Mouse (Mus musculus): ENCODE measurements around the gene Carmil1. TPM values are rescaled to one million over a fixed set of nuclear protein-coding genes. Genes with fewer than 3 reads are reported as not detected.

Carmil1 gene
- polyA plus RNA-seq, 1 experiment = not detected

- no peak overlapping the region for H3K27ac ChIP-seq (ENCODE audit: insufficient read depth, low read depth, low read length)
- peaks cover 11% of the 10 kb centered on the region for H3K4me1 ChIP-seq (ENCODE audit: control insufficient read depth, insufficient read depth, low read length)
- 41% methylated on average over 5 of the region's 5 CpGs for WGBS
- no peak for TF ChIP-seq POLR2A (IDR thresholded peaks at IDR 0.05; ENCODE audit: insufficient read depth, low read depth, low read length)
- no peak for TF ChIP-seq CTCF (IDR thresholded peaks at IDR 0.05; ENCODE audit: insufficient read depth, low read depth, low read length)
- H3K4me3 ChIP-seq (ENCODE audit: insufficient read depth, low read depth, low read length) = no peak overlapping the region
These were observed 103.0 kb downstream of the Carmil1 start for GRCm38 (mm10) chr13:24177600-24177999.

- Histone ChIP-seq H3K4me3 (ENCODE audit: insufficient read depth, low read depth, low read length) (no peak overlapping the region), H3K27ac (ENCODE audit: insufficient read depth, low read depth, low read length) (no peak overlapping the region), H3K4me1 (ENCODE audit: control insufficient read depth, insufficient read depth, low read length) (peaks cover 11% of the 10 kb centered on the region)
- WGBS = 69% methylated on average over 4 of the region's 4 CpGs
- TF ChIP-seq CTCF (IDR thresholded peaks at IDR 0.05; ENCODE audit: insufficient read depth, low read depth, low read length) = no peak
- no peak for TF ChIP-seq POLR2A (IDR thresholded peaks at IDR 0.05; ENCODE audit: insufficient read depth, low read depth, low read length)
These were observed 103.8 kb downstream of the Carmil1 start for GRCm38 (mm10) chr13:24176835-24177234.

GRCm38 (mm10) chr13:24169658-24170057, 110.9 kb downstream of the Carmil1 start:
- WGBS = 98% methylated on average over 1 of the region's 1 CpGs
- Histone ChIP-seq H3K4me3 (ENCODE audit: insufficient read depth, low read depth, low read length) (no peak overlapping the region), H3K4me1 (ENCODE audit: control insufficient read depth, insufficient read depth, low read length) (peaks cover 2% of the 10 kb centered on the region; the same call in 1 of the 2 replicates)

GRCm38 (mm10) chr13:24163368-24163767, 117.2 kb downstream of the Carmil1 start:
- Histone ChIP-seq H3K27ac (ENCODE audit: insufficient read depth, low read depth, low read length) (no peak overlapping the region), H3K4me3 (ENCODE audit: insufficient read depth, low read depth, low read length) (no peak overlapping the region), H3K4me1 (ENCODE audit: control insufficient read depth, insufficient read depth, low read length) (no peaks in the 10 kb centered on the region)
- no peak for TF ChIP-seq CTCF (IDR thresholded peaks at IDR 0.05; ENCODE audit: insufficient read depth, low read depth, low read length)
- TF ChIP-seq POLR2A (IDR thresholded peaks at IDR 0.05; ENCODE audit: insufficient read depth, low read depth, low read length) = no peak
- WGBS = 96% methylated on average over 1 of the region's 1 CpGs

More at GRCm38 (mm10) chr13:24169658-24170057, 110.9 kb downstream of the Carmil1 start:
- no peak overlapping the region for H3K27ac ChIP-seq (ENCODE audit: insufficient read depth, low read depth, low read length)
- no peak for TF ChIP-seq CTCF (IDR thresholded peaks at IDR 0.05; ENCODE audit: insufficient read depth, low read depth, low read length)

DNA sequence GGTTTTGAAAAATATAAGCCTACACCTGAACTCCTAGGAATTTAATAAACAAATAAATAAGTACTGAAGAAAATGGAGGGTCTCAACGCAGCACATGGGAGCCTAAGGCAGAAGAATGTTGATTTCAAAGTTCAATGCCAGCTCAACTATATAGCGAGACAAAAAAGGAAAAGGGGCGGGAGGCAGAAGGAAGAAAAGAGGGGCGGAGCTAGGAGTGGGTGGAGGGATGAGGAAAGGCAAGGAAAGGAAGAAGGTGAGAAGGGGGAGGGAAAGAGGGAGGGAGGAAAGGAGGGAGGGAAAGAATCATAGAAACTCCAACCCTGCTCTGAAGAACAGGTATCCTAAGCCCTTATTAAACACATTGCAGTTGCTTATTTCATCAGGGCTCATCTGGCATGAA, 119.5 kb downstream of the Carmil1 start:
- TF ChIP-seq POLR2A (IDR thresholded peaks at IDR 0.05; ENCODE audit: insufficient read depth, low read depth, low read length) (no peak), CTCF (IDR thresholded peaks at IDR 0.05; ENCODE audit: insufficient read depth, low read depth, low read length) (no peak)
- no peak overlapping the region for H3K27ac ChIP-seq (ENCODE audit: insufficient read depth, low read depth, low read length)
- H3K4me1 ChIP-seq (ENCODE audit: control insufficient read depth, insufficient read depth, low read length) = no peaks in the 10 kb centered on the region
- H3K4me3 ChIP-seq (ENCODE audit: insufficient read depth, low read depth, low read length) = no peak overlapping the region
- WGBS = 91% methylated on average over 4 of the region's 4 CpGs

- TF ChIP-seq POLR2A (IDR thresholded peaks at IDR 0.05; ENCODE audit: insufficient read depth, low read depth, low read length) (no peak), CTCF (IDR thresholded peaks at IDR 0.05; ENCODE audit: insufficient read depth, low read depth, low read length) (no peak)
- WGBS = 90% methylated on average over 4 of the region's 4 CpGs
- Histone ChIP-seq H3K27ac (ENCODE audit: insufficient read depth, low read depth, low read length) (no peak overlapping the region), H3K4me3 (ENCODE audit: insufficient read depth, low read depth, low read length) (no peak overlapping the region), H3K4me1 (ENCODE audit: control insufficient read depth, insufficient read depth, low read length) (0 out of 2 replicates have a peak, but pooled peaks cover 6% of the 10 kb centered on the region)
These were observed 120.6 kb downstream of the Carmil1 start for GRCm38 (mm10) chr13:24159972-24160371.

DNA sequence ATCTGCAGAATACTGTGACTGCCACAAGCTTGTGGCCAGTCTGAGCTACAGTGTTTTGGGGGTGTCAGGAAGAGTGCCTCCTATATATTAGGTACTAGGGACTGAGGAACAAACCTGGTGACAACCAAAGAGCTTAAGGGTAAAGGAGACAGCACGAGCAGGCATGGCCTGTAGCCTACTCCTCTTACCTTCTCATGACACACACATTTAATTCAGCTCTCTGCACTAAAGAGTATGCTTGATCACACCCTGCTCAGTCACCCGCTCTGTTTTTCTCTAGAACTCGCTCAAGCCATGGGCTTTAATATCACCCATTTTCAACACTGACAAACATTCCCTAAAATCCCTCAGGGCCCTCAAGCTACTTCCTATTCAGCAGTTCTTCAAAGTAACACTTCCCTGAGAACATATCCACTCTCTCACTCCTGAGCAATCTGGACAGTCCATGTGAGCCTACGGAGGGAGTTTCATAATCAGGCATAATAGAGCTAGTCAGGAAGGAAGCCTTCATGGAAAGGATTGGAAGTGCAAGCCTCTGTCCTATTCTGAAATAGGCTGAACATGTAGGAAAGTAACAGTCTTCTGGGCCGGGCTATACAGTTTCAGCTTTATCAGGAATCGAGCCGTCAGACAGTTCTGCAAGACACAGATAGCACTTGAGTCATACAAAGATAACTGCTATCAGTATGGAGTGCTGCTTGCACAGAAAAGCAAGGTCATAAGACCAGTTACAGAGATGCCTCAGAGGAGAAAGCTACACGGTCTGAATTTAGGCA, 121.2 kb downstream of the Carmil1 start:
- TF ChIP-seq POLR2A (IDR thresholded peaks at IDR 0.05; ENCODE audit: insufficient read depth, low read depth, low read length) = no peak
- no peak for TF ChIP-seq CTCF (IDR thresholded peaks at IDR 0.05; ENCODE audit: insufficient read depth, low read depth, low read length)

DNA sequence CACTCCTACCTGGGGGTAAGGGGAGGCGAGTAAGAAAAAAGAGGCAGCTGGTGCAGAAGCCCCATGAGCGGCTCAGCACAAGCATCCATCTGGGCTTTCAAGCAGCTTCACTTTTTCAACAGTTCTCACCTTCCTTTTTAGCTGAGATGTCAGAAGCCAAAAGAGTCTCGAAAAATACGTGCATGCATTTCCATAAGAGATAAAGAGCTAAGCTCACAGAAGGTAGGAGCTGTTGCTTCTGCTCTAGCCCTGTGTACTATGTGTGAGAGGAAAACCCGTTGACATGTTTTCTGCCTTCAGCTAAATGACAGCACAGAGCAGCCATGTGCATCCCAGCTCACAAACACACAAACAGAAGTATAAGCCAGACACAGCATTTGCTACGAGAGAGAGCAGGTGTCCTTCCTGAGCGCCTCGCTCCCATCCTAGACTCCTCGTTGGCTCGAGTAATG, 123.0 kb downstream of the Carmil1 start:
- H3K27ac ChIP-seq (ENCODE audit: insufficient read depth, low read depth, low read length) = no peak overlapping the region
- TF ChIP-seq POLR2A (IDR thresholded peaks at IDR 0.05; ENCODE audit: insufficient read depth, low read depth, low read length) (no peak), CTCF (IDR thresholded peaks at IDR 0.05; ENCODE audit: insufficient read depth, low read depth, low read length) (no peak)
- peaks cover 9% of the 10 kb centered on the region; the same call in 1 of the 2 replicates for H3K4me1 ChIP-seq (ENCODE audit: control insufficient read depth, insufficient read depth, low read length)
- H3K4me3 ChIP-seq (ENCODE audit: insufficient read depth, low read depth, low read length) = no peak overlapping the region
- 81% methylated on average over 10 of the region's 10 CpGs for WGBS

More for the DNA sequence above, 121.2 kb downstream of the Carmil1 start:
- WGBS = 84% methylated on average over 8 of the region's 8 CpGs
- Histone ChIP-seq H3K4me3 (ENCODE audit: insufficient read depth, low read depth, low read length) (no peak overlapping the region), H3K27ac (ENCODE audit: insufficient read depth, low read depth, low read length) (no peak overlapping the region), H3K4me1 (ENCODE audit: control insufficient read depth, insufficient read depth, low read length) (0 out of 2 replicates have a peak, but pooled peaks cover 7% of the 10 kb centered on the region)

DNA sequence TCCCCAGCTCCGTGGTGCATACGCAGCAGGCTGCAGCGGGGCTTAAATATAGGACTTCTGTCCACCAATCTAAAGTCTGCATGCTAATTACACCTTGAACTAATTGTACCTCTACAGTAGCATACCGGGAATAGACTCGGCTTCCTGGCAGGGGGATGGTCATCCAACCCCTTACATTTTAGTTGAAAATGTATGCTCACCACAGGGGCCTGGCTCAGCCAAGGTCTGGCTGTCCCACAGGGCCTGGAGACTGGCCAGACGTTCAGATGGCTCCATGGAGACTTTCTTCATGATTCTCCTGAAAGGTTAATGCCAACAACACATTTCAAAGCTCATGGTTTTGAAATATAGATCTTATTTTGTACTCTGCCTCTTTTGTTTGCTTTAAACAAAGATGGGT, 125.4 kb downstream of the Carmil1 start:
- no peak overlapping the region for H3K27ac ChIP-seq (ENCODE audit: insufficient read depth, low read depth, low read length)
- peaks cover 15% of the 10 kb centered on the region for H3K4me1 ChIP-seq (ENCODE audit: control insufficient read depth, insufficient read depth, low read length)
- 34% methylated on average over 6 of the region's 6 CpGs for WGBS
- TF ChIP-seq CTCF (IDR thresholded peaks at IDR 0.05; ENCODE audit: insufficient read depth, low read depth, low read length) (no peak), POLR2A (IDR thresholded peaks at IDR 0.05; ENCODE audit: insufficient read depth, low read depth, low read length) (no peak)
- H3K4me3 ChIP-seq (ENCODE audit: insufficient read depth, low read depth, low read length) = no peak overlapping the region

All from olfactory bulb, adult 2 months (tissue).